Mouse (Mus musculus): ENCODE results near the gene Sema3d.

Gene Sema3d

DNA sequence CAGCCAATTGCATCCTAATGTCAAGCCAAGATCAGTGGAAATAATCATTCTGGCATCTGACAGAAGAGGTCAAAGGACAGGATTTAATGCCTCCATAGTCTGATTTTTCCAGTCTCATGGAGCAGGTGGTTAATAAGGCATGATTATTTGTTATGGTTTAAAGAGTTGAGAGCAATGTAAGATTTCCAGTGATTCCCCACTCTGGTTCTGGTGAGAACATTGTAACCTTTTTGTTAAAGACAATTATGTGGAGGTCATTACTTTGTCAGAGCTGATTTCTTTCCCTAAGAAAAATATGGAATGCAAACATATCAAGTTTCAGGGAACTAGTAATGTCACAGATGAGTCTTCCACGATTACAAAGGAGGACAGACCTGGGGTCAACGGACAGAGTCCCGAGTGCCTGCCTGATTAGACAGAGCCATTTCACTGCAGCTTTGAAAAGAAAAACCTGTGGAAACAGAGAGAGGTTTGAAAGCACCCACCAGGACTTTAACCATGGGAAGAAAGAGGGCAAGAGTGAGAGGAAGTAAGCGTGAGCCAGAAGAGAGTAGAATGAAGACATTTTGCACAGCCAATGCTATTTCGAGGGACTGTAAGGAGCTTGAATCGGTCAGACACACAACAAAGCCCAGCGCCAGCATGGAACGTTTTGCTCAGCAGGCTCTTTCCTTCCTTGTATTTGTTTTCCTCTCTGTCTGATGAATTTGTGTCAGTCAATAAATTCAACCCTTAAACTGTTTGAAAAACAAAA lies 251.2 kb downstream of the Sema3d start:
- Histone ChIP-seq H3K36me3 (ENCODE audit: insufficient read depth, low read length) (no peaks in the 10 kb centered on the region), H3K27me3 (ENCODE audit: insufficient read depth, low read length) (no peaks in the 10 kb centered on the region)

DNA sequence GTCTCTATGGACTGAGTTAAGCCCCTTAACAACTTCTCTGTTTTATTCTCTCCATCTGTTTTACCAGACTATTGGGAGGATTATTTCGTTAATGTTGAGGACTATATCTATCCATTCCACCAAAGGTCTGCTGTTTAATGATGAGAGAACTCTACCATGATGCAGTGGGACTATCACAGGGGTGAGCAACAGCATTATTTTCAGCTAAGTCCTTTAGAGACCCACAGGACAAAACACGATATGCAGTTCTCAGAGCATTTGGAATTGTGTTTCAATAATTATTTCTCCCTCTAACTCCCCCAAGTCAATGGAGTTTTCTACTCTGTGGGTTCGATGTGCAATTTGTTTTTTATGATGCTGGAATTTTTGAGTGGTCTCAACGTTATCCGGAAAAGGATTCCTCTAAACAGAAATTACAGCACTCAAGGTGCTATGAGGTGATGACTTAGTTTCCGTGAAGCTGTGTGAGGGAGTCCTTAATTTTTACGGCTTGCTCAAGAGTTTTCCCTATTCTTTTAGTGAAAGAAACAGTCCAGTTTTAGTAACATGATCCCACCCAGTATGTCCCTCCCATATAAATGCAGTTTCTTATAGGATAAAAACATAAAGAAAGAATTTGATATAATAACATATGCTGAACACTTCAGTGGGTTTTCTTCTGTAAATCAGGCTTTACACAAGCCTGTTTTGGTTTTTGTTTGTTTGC lies 254.7 kb downstream of the Sema3d start:
- H3K4me1 ChIP-seq (replicated peaks; ENCODE audit: low read depth, low read length): no peaks in the 10 kb centered on the region

More for the DNA sequence above, 251.2 kb downstream of the Sema3d start:
- no peaks in the 10 kb centered on the region for H3K4me1 ChIP-seq (replicated peaks; ENCODE audit: low read depth, low read length)
- TF ChIP-seq POU5F1 (IDR thresholded peaks at IDR 0.05; ENCODE audit: borderline replicate concordance, low read length) (no peak), NANOG (IDR thresholded peaks at IDR 0.05; ENCODE audit: borderline replicate concordance, low read length) (no peak), CTCF (conservative IDR thresholded peaks at IDR 0.05; ENCODE audit: low read length) (no peak)
- no peaks in the 10 kb centered on the region for H3K9me3 ChIP-seq (ENCODE audit: low read length)
- no peak overlapping the region for H3K4me3 ChIP-seq (replicated peaks; ENCODE audit: low read length)

More for the DNA sequence above, 254.7 kb downstream of the Sema3d start:
- no peaks in the 10 kb centered on the region for H3K36me3 ChIP-seq (ENCODE audit: insufficient read depth, low read length)
- H3K9me3 ChIP-seq (ENCODE audit: low read length): no peaks in the 10 kb centered on the region
- no peak overlapping the region for H3K4me3 ChIP-seq (replicated peaks; ENCODE audit: low read length)
- TF ChIP-seq CTCF (conservative IDR thresholded peaks at IDR 0.05; ENCODE audit: low read length) (no peak), POU5F1 (IDR thresholded peaks at IDR 0.05; ENCODE audit: borderline replicate concordance, low read length) (no peak), NANOG (IDR thresholded peaks at IDR 0.05; ENCODE audit: borderline replicate concordance, low read length) (no peak)
- no peaks in the 10 kb centered on the region for H3K27me3 ChIP-seq (ENCODE audit: insufficient read depth, low read length)
